Mouse (Mus musculus) natural killer cell, adult 2 months (primary cell): ENCODE measurements around the gene A430033K04Rik.

Experiments used
- DNase-seq, 2 experiments: peaks; one replicate each; pipeline ENCODE4 v3.0.0; 2022; ENCODE audit warnings: low spot score in 2 of 2

A430033K04Rik gene

DNA sequence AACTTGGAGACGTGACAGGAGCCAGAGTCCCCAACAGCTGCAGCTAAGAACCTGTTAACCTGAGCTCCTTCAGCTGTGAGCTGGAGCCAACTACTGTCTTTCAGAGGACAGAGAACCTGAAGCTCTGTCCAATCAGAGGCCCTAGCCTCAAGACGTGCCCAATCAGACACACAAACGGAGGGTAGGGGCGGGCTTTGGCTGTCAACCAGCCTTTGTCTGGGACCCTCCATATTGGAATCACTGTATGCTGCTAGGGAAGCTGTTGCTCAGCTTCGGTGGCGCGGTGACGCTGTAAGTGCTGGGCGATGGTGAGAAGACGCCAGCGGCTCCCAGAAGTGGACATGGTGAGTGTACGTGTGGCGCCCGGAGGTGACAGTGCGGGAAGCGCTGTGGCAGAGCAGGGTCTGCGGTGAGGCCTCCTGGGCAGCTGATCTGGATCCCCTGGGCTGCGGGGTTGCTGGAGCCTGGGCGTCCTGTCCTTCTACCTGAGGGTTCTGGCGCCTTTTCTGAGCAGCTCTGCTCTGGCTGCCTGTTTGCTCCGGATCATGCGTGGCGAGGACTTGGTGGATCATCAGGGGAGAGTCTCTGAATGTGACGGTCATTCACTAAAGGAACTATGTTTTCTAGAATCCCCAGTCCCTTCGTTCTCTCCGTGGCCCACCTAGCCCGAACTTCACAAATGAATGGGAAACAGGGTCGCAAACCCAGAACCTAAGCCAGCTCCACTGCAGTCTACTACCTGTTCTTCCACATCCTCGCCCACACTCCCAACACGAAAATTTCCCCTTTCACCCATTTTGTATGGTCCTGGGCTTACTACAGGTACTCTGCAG, at the start of gene A430033K04Rik:
Gene A430033K04Rik, plus strand, starts transcription at position 215 of the 833 bp plus-strand sequence.
- peak; percentile 91 to 92 for DNase-seq

- no peak for DNase-seq
These were observed 35.3 kb upstream of the A430033K04Rik start for GRCm38 (mm10) chr5:138587396-138587795.

DNA sequence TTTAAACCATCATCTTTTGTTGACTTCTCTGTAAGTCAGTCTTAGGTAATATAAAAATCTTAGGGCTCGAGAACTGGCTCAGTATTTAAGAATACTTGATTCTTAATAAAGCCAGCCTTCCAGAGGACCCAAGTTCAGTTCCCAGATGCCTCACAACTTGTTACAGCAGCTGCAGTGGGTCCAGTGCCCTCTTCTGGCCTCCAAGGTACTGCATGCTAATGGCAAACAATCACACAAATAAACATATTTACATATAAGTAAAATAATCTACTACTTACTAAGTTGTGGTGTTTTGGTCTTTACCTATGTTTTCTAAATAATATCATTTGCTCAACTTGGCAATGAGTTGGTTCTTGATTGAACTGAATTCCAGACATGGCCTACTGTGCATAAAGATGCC, 4.3 kb upstream of the A430033K04Rik start:
- peak; percentile 11 to 40 for DNase-seq

- DNase-seq: peak; percentile 87 to 91
These were observed 3.2 kb upstream of the A430033K04Rik start, which contains the start of gene Zfp68 for GRCm38 (mm10) chr5:138619211-138620128. TSS of gene Zfp68 (minus strand) at chr5:138619761.

- no peak for DNase-seq
These were observed 1.8 kb upstream of the A430033K04Rik start for GRCm38 (mm10) chr5:138620836-138621235.

DNA sequence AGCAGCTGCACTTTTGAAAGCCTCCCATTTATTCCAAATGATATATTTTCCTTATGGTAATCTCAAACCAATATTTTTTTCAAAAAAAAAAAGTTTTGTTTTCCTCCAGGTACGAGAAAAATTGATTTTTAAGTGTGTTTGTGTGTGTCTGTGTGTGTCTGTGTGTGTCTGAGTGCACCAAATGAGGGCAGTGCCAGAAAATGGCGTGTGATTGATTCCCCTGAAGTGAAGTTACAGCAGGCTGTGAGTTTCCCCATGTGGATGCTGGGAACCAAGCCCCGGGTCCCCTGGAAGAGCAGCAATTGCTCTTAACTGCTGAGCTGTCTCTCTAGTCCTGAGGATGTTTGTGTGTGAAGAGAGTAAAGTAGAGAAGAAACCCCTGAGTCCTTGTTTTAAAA, 818 bp downstream of the A430033K04Rik start:
- no peak for DNase-seq

DNA sequence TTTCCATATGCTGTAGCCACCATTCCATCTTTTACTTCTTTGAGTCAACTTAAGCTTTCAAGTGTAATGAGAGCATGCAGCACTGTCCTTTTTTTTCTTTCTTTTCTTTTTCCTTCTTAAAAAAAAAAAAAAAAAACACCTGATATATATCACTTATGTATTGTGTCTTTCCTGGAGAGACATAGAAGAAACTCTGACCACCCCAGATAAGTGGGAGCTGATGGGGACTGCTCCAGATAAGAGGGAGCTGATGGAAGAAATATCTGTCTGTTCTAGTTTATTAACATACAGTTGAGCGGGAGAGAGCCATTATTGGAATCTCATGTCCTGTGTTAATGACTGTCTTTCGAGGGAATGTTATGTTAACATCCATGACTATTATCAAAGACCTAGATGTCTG, 13.8 kb downstream of the A430033K04Rik start:
- no peak for DNase-seq

DNA sequence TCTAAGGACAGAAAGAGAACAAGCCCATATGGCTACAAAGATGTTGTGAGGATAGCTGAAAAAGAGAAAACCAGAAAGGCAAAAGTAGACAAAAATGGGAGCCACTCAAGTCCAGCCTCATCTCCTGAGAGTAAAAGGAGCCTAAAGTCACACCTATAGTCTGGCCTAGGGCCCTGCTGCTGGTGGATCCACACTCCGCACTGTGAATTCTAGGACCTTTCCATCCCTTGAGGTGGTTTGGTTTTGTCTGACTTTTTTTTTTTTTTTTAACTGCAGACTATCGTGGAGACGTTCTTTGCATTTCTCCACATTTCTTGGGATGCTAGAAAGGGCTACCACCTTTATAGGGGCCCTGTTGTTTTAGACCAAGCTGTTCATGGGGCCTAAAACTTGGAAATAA, 18.4 kb downstream of the A430033K04Rik start:
- DNase-seq: no peak

DNA sequence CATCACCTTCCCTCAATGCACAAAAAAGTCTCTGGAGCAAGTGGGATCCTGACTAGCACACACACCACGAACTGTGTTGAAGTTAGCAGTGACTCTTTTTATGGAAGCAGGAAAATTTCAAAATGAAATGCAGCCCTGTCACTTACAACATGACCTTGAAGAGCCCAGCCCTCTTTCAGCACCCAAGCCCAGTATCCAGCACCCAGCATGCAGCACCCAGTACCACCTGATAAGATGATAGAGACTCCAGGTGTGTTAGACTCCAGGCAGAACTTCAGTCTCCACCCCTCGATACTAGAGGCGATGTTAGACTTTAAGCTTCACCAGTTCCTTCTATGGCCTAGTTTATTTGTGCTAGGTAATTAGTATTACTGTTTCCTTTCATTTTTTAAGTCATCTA, 19.1 kb downstream of the A430033K04Rik start:
- DNase-seq: no peak

DNA sequence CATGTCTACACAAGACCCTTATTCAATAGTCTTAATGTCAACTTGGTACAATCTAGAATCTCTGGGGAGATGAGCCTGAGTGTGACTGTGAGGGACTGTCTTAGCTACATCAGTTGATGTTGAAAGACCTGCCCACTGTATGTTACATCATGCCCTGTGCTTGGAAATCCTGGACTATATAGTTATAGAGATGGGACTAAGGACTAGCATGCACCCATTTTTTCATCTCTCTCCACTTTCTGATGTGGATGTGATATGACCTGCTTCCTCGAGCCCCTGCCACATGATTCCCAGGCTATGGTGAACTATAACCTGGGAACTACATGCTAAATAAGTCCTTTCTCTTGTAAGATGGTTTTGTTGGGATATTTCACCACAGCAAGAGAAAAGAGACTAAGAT, 30.3 kb downstream of the A430033K04Rik start:
- no peak for DNase-seq

GRCm38 (mm10) chr5:138656477-138657156, 34.0 kb downstream of the A430033K04Rik start:
- peak; percentile 1 to 15 for DNase-seq

GRCm38 (mm10) chr5:138657407-138657806, 34.7 kb downstream of the A430033K04Rik start:
- DNase-seq: no peak

- DNase-seq: peak; percentile 46 to 55
These were observed 35.2 kb downstream of the A430033K04Rik start for GRCm38 (mm10) chr5:138657854-138658253.

DNA sequence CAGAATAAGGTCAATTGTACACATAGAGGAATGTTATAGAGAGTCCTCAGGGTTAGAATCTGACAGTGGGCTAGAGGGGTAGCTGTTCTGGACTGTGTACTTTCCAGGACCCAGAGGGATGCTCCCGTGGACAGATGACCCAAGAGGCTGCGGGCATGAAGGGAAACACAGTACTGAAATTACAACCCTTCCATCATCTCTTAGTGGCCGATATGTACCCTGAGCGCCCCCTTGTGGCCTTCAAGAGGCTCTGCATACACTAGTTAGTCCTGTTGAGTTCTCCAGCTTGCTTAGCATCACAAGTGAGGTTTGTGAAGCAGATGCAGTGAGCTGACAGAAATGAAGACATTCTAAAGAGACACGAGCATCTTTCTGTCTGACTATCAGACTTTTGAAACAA, 36.3 kb downstream of the A430033K04Rik start:
- peak; percentile 42 to 56 for DNase-seq

- DNase-seq: no peak
These were observed 60.5 kb downstream of the A430033K04Rik start for GRCm38 (mm10) chr5:138683023-138683766.

- no peak for DNase-seq
These were observed 61.2 kb downstream of the A430033K04Rik start for GRCm38 (mm10) chr5:138683821-138684220.

DNA sequence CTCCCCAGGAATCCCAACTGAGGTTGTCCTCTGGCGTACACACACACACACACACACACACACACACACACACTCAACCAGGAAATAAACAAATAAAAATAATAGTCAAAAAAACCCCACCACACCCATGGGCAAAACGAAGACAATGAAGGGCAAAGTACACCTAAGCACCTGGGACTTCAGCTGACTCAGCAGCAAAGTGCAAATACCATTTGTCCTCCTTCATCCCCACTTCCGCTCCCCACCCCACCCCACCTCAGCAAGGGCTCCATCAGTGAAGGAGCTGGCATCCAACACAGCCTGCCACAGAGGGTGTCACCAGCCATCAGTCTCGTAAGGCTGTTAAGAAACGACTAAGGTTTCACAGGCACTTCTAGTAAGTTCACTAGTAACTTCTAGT, 64.8 kb downstream of the A430033K04Rik start:
- DNase-seq: no peak

- DNase-seq: no peak
These were observed 66.6 kb downstream of the A430033K04Rik start for GRCm38 (mm10) chr5:138689254-138689653.

DNA sequence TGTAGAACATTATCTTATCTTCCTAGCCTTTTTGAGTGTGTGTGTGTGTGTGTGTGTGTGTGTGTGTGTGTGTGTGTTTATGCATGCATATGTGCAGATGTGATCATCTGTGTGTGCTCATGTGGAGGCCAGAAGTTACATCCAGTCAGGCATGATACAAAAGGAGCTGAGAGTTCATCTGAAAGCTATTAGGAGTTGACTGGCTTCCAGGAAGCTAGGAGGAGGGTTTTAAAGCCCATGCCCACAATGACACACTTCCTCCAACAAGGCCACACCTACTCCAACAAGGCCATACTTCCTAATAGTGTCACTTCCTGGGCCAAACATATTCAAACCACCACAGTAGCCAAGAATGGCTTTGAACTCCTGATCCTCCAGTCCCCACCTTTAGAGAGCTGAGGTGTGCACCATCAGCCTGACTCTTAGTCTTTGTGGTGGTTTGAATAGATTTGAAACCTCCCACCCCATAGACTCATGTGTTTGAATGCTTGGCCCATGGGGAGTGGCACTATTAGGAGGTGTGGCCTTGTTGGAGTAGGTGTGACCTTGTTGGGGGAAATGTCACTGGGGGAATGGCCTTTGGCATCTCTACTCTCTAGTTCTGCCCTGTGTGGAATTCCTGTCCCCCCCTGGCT, 70.4 kb downstream of the A430033K04Rik start:
- DNase-seq: no peak

DNA sequence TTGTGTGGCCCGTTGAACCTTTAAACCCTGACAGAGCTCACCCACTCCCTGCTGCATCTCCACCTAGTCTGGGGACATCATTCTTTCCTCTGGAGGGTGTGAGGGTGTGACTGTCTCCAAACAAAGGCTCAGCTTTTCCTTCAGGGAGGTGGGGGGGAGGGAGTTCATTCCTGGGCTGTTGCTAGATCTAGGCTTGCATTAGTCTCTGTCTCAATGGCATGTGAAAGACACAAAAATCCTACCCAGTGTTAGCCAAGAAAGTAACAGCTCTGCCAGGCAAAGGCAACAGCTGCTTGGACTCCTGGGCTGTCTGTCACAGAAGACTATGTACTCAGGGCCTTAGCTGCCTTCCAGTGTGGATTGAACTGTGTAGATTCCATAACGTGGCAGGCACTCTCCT, 71.4 kb downstream of the A430033K04Rik start:
- no peak for DNase-seq
